Mouse (Mus musculus) heart, postnatal 14 days (tissue): ENCODE data around the gene Olfr429. TPM values are rescaled to one million over a fixed set of nuclear protein-coding genes. Genes with fewer than 3 reads are reported as not detected.

Experiments used
- total RNA-seq, 2 experiments: library from RNA; stranded (reverse); gene quantifications; 2 replicates each; pipeline ENCODE4 v1.2.3; 2021

Gene Olfr429
- total RNA-seq, 2 experiments from 2014 or later, result not detected

Other genes with a start within 250 kb of the Olfr429 start
- gene Ifi211, start 171.3 kb upstream of the Olfr429 start, total RNA-seq, result 1 to 10 TPM in 1 of 2 experiments, under 1 TPM in 1; 0.86 to 1.6 TPM
- 10 to 100 TPM; 14.9 to 16.9 TPM for gene Mndal, start 141.8 kb upstream of the Olfr429 start, total RNA-seq
- 10 to 100 TPM; 12.4 to 15.4 TPM for gene Ifi203, start 141.7 kb upstream of the Olfr429 start, total RNA-seq
- not detected for gene Ifi202b, start 101.6 kb upstream of the Olfr429 start, total RNA-seq
- gene Ifi205, start 52.5 kb upstream of the Olfr429 start, total RNA-seq, result 1 to 10 TPM; 1.6 to 1.9 TPM
- gene Olfr433, start 43.6 kb upstream of the Olfr429 start, total RNA-seq, result not detected
- not detected for gene Olfr432, start 35.1 kb upstream of the Olfr429 start, total RNA-seq
- gene Olfr430, start 17.7 kb upstream of the Olfr429 start, total RNA-seq, result not detected
- gene Olfr427, start 12.6 kb downstream of the Olfr429 start, total RNA-seq, result not detected
- gene Olfr231, start 36.8 kb downstream of the Olfr429 start, total RNA-seq, result not detected
- not detected for gene Olfr424, start 47.2 kb downstream of the Olfr429 start, total RNA-seq
- gene Olfr420, start 71.3 kb downstream of the Olfr429 start, total RNA-seq, result not detected
- gene Spta1, start 88.4 kb downstream of the Olfr429 start, total RNA-seq, result 10 to 100 TPM; 14.0 to 15.5 TPM
- gene Olfr419, start 167.7 kb downstream of the Olfr429 start, total RNA-seq, result not detected
- gene Mptx1, start 246.2 kb downstream of the Olfr429 start, total RNA-seq, result not detected